Mouse (Mus musculus) monocyte, adult 2 months (primary cell): Measurements from ENCODE around the gene Mrpl38.
"Not testable (repeated sequence)": the region's sequence is repeated elsewhere in the genome, so short reads cannot be mapped to it uniquely, and the experiment has no call there.

Experiments
- DNase-seq, 2 experiments: peaks; one replicate each; pipeline ENCODE4 v3.0.0; 2022; ENCODE audit warnings: low spot score in 2 of 2, low read depth in 1 of 2

The Mrpl38 gene

GRCm38 (mm10) chr11:116096213-116097108, 42.2 kb downstream of the Mrpl38 start:
- DNase-seq: peak in 1 of 2 experiments; percentile 40

- no peak for DNase-seq
Observed at GRCm38 (mm10) chr11:116095573-116095972, 43.1 kb downstream of the Mrpl38 start.

GRCm38 (mm10) chr11:116093771-116094565, 44.7 kb downstream of the Mrpl38 start:
- no peak for DNase-seq

GRCm38 (mm10) chr11:116092959-116093358, 45.7 kb downstream of the Mrpl38 start:
- not testable (repeated sequence) for DNase-seq

GRCm38 (mm10) chr11:116091591-116091990, 47.1 kb downstream of the Mrpl38 start:
- no peak for DNase-seq

- DNase-seq: no peak
Observed at GRCm38 (mm10) chr11:116089545-116089944, 49.1 kb downstream of the Mrpl38 start.

GRCm38 (mm10) chr11:116088741-116089394, 49.8 kb downstream of the Mrpl38 start:
- DNase-seq: no peak

GRCm38 (mm10) chr11:116088188-116088587, 50.5 kb downstream of the Mrpl38 start:
- no peak for DNase-seq

GRCm38 (mm10) chr11:116087194-116088130, 51.2 kb downstream of the Mrpl38 start:
- peak; percentile 59 to 77 for DNase-seq

- peak; percentile 95 to 97 for DNase-seq
Observed at GRCm38 (mm10) chr11:116086258-116087193, 52.1 kb downstream of the Mrpl38 start, which contains the start of gene Wbp2. Gene Wbp2 (minus strand): TSS chr11:116086995.

- no peak for DNase-seq
Observed at GRCm38 (mm10) chr11:116084166-116084565, 54.5 kb downstream of the Mrpl38 start.

GRCm38 (mm10) chr11:116083096-116083672, 55.5 kb downstream of the Mrpl38 start:
- no peak for DNase-seq
